Mouse (Mus musculus) liver, adult 2 months (tissue): ENCODE results near the gene Kif18b.

Source experiments
- CTCF ChIP-seq: fragments of 200-500 bp; IDR thresholded peaks from 2 replicates; pipeline ENCODE4 v1.5.1; 2011; ENCODE audit warnings: low read depth, low read length, control low read depth
- POLR2A ChIP-seq: fragments of 200-500 bp; IDR thresholded peaks from 2 replicates; pipeline ENCODE4 v1.6.1; 2011; ENCODE audit warnings: low read length, control low read depth; ENCODE audit not compliant: insufficient read depth; ENCODE audit errors: extremely low read depth

- no peak for TF ChIP-seq POLR2A
- no peak for TF ChIP-seq CTCF
These were observed 22.0 kb upstream of the Kif18b start for GRCm38 (mm10) chr11:102946992-102947343.
